Mouse (Mus musculus) embryonic fibroblast, embryonic 13.5 days (primary cell): ENCODE data around the gene St3gal5.

Source experiments
- CTCF ChIP-seq: IDR thresholded peaks from 2 replicates; pipeline ENCODE4 v1.5.1; 2011; ENCODE audit warnings: mild to moderate bottlenecking, control low read depth, low read length, moderate library complexity, borderline replicate concordance; ENCODE audit not compliant: insufficient read depth
- POLR2A ChIP-seq: IDR thresholded peaks from 2 replicates; pipeline ENCODE4 v1.6.1; 2011; ENCODE audit warnings: low read depth, mild to moderate bottlenecking, control low read depth, low read length, moderate library complexity

DNA sequence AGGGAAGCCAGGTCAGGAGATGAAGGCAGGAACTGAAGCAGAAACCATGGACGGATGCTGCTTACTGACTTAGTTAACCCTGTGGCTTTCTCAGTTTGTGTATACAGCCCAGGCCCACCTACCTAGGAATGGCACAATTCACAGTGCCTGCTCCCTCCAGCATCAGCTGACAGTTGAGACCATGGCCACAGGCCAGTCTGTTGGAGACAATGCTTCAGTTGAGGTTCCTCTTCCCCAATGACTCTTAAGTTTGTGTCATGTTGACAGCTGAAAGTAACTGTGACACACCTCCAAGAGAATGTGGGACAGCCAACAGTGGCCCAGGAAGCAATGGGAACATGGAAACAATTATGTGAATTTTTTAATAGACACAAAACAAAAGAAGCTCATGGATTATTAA is 22.5 kb downstream of the St3gal5 start:
- no peak for TF ChIP-seq POLR2A
- TF ChIP-seq CTCF = no peak
